Mouse (Mus musculus) yolk sac, embryonic 10.5 days (tissue): ENCODE data around the gene Pdzk1.

Experiments
- DNase-seq: peaks from one replicate; pipeline ENCODE4 v3.0.0-alpha.2; 2017; ENCODE audit warnings: low spot score

Gene Pdzk1

GRCm38 (mm10) chr3:96828984-96829383 is at the start of gene Pdzk1, which contains the start of gene Cd160:
TSS of gene Pdzk1 (plus strand) at chr3:96829284.
TSS of gene Cd160 (minus strand) at chr3:96829351.
- DNase-seq: no peak

GRCm38 (mm10) chr3:96782236-96782635 is 46.8 kb upstream of the Pdzk1 start:
- DNase-seq: no peak

GRCm38 (mm10) chr3:96787784-96788183 is 41.3 kb upstream of the Pdzk1 start:
- no peak for DNase-seq

GRCm38 (mm10) chr3:96788506-96788905 is 40.6 kb upstream of the Pdzk1 start:
- DNase-seq: no peak

DNA sequence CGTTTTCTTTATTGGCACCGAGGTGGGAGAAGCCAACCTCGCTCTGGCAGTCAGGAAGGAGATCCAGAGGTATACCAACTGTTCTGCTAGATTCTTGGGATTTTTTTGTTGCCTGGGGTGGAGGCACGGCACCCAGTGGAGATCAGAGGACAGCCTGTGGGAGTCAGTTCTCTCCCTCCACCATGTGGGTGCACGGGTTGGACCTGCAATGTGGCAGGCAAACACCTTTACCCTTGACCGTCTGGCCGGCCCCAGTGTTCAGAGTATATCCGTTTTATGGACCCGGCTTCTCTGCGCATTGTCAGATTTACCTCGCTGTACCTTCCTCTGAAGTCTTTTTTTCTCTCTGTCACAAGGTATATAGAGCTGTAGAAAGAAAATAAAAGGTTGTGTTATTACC is 28.8 kb upstream of the Pdzk1 start:
- DNase-seq: no peak

GRCm38 (mm10) chr3:96802214-96802613 is 26.9 kb upstream of the Pdzk1 start:
- DNase-seq: no peak

DNA sequence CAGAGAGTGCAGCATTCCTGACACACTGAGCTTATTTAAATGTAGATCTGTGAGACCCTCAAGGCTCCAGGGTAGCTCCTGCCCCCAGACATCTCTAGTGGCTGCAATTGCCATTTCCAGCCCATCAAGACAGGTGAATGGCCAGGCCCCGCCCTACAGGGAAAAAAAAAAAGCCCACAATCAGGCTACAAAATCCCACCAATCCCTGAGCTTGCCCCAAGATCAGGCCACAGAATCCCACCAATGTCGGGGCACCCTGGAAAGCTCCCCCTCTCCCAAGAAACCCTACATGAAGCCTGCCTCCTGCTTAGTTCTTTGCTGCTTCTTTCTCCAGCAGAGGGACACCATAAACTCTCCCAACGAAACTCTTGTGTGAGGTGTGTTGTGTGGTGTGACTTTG is 20.9 kb upstream of the Pdzk1 start:
- DNase-seq: no peak

- no peak for DNase-seq
Observed at GRCm38 (mm10) chr3:96808651-96809050, 20.4 kb upstream of the Pdzk1 start.

DNA sequence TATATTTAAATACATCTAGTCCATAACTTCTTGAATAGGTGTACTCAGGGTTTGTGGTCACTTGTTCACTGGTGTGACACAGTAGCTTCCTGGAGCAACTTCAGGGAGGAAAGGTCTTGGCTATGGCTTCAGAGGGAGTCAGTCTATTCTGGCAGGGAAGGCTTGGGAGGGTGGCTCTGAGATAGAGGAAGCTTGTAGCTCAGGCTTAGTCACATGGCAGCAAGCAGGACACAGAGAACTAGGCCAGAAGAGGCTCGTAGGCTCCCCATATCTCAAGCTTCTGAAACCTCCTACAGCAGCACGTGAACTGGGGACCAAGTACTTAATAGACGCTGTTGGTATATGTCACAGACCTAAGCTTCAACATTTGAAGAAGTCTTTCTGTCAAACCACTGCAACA is 17.9 kb upstream of the Pdzk1 start:
- no peak for DNase-seq

GRCm38 (mm10) chr3:96812395-96813091 is 16.5 kb upstream of the Pdzk1 start:
- peak; percentile 54 for DNase-seq

DNA sequence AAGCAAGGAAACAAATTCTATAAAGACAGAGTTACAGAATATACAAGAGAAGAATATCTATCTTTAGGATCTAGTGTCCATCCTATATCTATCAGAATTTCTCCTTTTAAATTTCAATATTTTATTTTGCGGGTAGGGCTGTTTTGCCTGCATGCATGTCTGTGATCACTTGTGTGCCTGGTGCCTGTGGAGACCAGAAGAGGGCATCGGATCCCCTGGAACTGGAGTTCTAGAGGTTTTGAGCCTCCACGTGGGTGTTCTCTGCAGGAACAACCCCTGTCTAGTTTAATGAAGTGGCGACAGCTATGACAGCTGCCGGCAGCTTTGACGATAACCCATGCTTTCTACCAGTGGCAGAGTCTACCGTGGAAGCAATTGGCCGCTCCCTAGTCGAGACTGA is 16.0 kb upstream of the Pdzk1 start:
- DNase-seq: peak; percentile 51

DNA sequence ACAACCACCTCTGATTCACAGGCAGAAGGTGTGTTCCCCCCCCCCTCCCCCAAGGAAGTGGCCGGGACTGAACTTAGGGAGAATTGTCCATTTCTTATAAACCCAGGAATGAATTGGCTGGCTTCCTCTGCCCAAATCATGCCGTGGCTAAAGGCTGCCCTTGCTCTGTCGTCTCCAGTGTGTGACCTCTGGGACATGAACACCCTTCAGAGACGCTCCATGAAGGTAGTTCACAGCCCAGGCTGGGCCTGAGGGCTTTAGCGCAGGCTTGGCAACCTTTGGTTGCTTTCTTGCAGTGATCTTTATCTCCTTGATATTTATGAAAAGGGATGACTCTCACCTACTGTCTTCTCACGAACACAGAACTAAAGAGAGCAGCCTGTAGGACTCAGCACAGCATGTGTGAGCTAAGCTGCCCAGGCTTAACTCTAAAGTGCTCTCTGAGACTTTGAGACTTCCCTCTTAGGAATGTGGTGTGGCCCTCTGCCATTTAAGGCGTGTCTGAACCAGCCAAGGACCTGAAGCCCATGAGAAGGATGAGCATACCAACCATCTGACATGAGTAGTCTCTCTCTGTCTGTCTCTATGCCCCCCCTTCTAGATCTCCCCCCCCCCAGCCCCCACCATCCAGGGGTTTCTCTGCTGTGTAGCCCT is 15.4 kb upstream of the Pdzk1 start:
- DNase-seq: no peak

- DNase-seq: no peak
Observed at GRCm38 (mm10) chr3:96814342-96814741, 14.7 kb upstream of the Pdzk1 start.

GRCm38 (mm10) chr3:96820116-96820915 is 8.8 kb upstream of the Pdzk1 start:
- DNase-seq: no peak

- no peak for DNase-seq
Observed at GRCm38 (mm10) chr3:96821581-96821980, 7.5 kb upstream of the Pdzk1 start.

- peak; percentile 71 for DNase-seq
Observed at GRCm38 (mm10) chr3:96823701-96824100, 5.4 kb upstream of the Pdzk1 start.

DNA sequence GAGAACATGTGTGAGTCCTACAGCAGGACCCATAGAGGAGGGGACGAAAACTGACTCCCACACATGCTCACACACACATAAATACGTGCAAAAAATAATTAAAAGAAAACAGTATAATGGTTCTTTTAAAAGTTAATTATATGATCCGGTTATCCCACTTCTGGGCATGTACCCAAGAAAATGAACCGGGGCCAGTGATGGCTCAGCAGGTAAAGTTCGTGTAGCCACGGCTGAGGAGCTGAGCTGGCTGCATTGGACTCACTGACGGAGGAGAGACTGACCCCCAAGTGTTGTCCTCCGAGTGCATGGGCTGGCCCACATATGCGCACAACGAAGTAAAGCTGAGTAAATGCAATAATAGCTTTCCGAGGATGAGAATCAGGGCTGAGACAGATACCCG is 4.5 kb upstream of the Pdzk1 start:
- DNase-seq: no peak

GRCm38 (mm10) chr3:96825261-96825660 is 3.8 kb upstream of the Pdzk1 start:
- no peak for DNase-seq

- peak; percentile 53 for DNase-seq
Observed at GRCm38 (mm10) chr3:96828308-96828864, 698 bp upstream of the Pdzk1 start.

DNA sequence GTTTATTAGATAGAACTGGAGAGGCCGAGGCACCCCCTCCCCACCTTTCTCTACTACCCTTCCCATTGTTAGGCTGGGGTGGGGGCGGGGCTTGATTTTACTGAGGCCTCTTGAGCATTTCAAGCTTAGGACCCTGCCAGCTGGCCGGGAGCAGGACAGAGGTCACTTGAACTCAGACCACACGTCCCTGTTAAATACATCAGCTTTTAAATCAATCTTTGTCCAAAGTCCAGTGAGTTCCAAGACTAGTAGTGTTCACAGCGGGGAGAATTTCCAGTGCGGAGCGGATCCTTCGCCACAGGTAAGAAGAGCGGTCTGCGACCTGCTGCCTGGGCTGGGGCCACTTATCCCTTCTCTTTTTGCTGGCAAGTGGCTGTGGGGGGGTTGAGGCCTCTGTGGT is 772 bp downstream of the Pdzk1 start:
- peak; percentile 79 for DNase-seq

DNA sequence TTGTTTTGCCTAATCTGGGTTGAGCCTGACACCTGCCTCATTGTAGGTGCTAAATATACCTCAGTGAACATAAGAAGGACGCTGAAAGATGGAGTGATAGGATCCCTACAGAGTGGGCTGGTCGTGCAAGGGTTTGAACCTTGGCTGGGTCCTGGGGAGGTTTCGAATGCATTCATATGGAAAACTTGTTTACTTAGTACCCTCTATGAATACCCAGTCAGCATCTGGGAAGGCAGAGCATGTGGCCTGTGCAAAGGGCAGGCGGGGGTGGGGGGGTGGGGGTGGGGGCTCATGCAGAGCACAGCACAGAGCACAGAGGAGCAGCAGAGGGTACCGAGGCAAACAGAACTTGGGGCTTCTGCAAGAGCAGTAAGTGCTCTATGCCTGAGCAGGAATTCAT is 3.8 kb downstream of the Pdzk1 start:
- no peak for DNase-seq

DNA sequence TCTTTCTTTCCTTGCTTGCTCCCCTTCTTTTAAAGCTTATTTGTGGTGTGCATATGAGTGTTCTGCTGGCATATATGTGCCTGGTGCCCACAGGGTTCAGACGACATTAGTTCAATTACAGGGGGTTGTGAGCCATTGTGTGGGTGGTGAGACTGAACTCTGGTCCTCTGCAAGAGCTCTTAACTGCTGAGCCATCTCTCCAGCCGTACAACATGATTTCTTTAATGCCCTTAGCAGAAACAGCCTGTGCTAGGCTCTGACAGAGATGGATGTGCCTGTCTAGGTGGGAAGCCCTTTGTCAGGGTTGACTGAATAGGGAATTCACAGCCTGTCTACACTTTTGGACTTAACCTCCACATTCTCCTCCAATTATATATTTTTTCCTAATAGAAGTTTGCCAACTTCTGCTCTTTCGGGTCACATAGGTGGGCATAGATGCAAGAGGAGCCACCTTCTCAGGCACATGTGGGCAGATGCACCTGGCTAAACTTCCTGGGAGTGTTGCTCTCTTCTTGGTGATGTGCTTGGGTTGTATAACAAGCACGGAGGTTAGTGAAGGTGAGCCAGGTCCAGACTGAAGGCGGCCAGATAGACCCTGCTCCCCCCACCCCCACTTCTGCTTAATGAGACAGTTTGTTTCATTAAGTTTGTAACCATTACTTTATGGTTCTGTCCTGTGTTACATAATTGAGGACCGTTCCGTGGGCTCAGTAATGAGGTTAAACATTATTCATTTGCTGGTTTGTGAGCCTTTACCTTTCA is 5.7 kb downstream of the Pdzk1 start:
- no peak for DNase-seq
